Mouse (Mus musculus) midbrain, embryonic 10.5 days (tissue): ENCODE data around the gene Myh9. TPM values are rescaled to one million over a fixed set of nuclear protein-coding genes. Genes with fewer than 3 reads are reported as not detected.

Source experiments
- DNase-seq: peaks from one replicate; pipeline ENCODE4 v3.0.0-alpha.2; 2017; ENCODE audit warnings: low spot score
- H3K27ac ChIP-seq: fragments of 300-500 bp; sonication (generic); replicated peaks from 2 replicates; pipeline ENCODE4 v1.5.1; 2016; ENCODE audit warnings: mild to moderate bottlenecking
- H3K27me3 ChIP-seq: fragments of 300-500 bp; sonication (generic); 2 replicates; pipeline ENCODE4 v1.6.1; 2016; ENCODE audit warnings: low read depth, mild to moderate bottlenecking; ENCODE audit not compliant: poor library complexity, severe bottlenecking
- H3K36me3 ChIP-seq: fragments of 300-500 bp; sonication (generic); 2 replicates; pipeline ENCODE4 v1.6.1; 2016; ENCODE audit warnings: mild to moderate bottlenecking, moderate library complexity
- H3K4me1 ChIP-seq: fragments of 300-500 bp; sonication (generic); 2 replicates; pipeline ENCODE4 v1.6.1; 2016
- H3K4me3 ChIP-seq: fragments of 300-500 bp; sonication (generic); 2 replicates; pipeline ENCODE4 v1.5.1; 2016; ENCODE audit warnings: mild to moderate bottlenecking, moderate library complexity
- H3K9me3 ChIP-seq: fragments of 300-500 bp; sonication (generic); replicated peaks from 2 replicates; pipeline ENCODE4 v1.6.1; 2016; ENCODE audit warnings: mild to moderate bottlenecking
- WGBS: fragments of 180-500 bp; shearing (Covaris S2); methylation state at CpG from one replicate; pipeline ENCODE4 v1.1.7; 2016; 5-methylcytosine and 5-hydroxymethylcytosine counted together
- polyA plus RNA-seq: library from polyadenylated mRNA; unstranded; fragments of >200 nt; fragmentation: Nextera tagmentation; extraction: Ambion mirVana; gene quantifications from 2 replicates; pipeline ENCODE4 v1.2.1, GENCODE M21; 2016

Gene Myh9
- polyA plus RNA-seq, 1 experiment from 2014 or later: 29.0 TPM

- no peaks in the 10 kb centered on the region for H3K27me3 ChIP-seq
- H3K36me3 ChIP-seq: peaks cover 7% of the 10 kb centered on the region; the same call in 1 of the 2 replicates
- H3K4me3 ChIP-seq: no peak overlapping the region
- WGBS: 92% methylated on average over 12 of the region's 12 CpGs
- peak overlapping the region; percentile 75 for H3K27ac ChIP-seq
- DNase-seq: no peak
- peaks cover 35% of the 10 kb centered on the region for H3K4me1 ChIP-seq
- H3K9me3 ChIP-seq: no peaks in the 10 kb centered on the region
Observed at GRCm38 (mm10) chr15:77828242-77828641, 13.7 kb downstream of the Myh9 start.

GRCm38 (mm10) chr15:77827794-77828193 is 14.2 kb downstream of the Myh9 start:
- Histone ChIP-seq H3K9me3 (no peaks in the 10 kb centered on the region), H3K4me1 (peaks cover 39% of the 10 kb centered on the region), H3K27ac (peak overlapping the region; percentile 75), H3K4me3 (no peak overlapping the region), H3K36me3 (peaks cover 7% of the 10 kb centered on the region; the same call in 1 of the 2 replicates), H3K27me3 (no peaks in the 10 kb centered on the region)
- no peak for DNase-seq
- WGBS: 17% methylated on average over 6 of the region's 6 CpGs

GRCm38 (mm10) chr15:77827379-77827778 is 14.6 kb downstream of the Myh9 start:
- DNase-seq: no peak
- Histone ChIP-seq H3K27me3 (no peaks in the 10 kb centered on the region), H3K4me1 (peaks cover 41% of the 10 kb centered on the region), H3K27ac (peak overlapping the region; percentile 75), H3K9me3 (no peaks in the 10 kb centered on the region), H3K36me3 (peaks cover 7% of the 10 kb centered on the region; the same call in 1 of the 2 replicates), H3K4me3 (no peak overlapping the region)
- 8% methylated on average over 7 of the region's 7 CpGs for WGBS

GRCm38 (mm10) chr15:77825382-77825781 is 16.6 kb downstream of the Myh9 start:
- H3K27ac ChIP-seq: no peak overlapping the region
- no peak overlapping the region for H3K4me3 ChIP-seq
- DNase-seq: no peak
- 100% methylated on average over 1 of the region's 1 CpGs for WGBS
- H3K9me3 ChIP-seq: no peaks in the 10 kb centered on the region
- no peaks in the 10 kb centered on the region for H3K36me3 ChIP-seq
- no peaks in the 10 kb centered on the region for H3K27me3 ChIP-seq
- peaks cover 59% of the 10 kb centered on the region for H3K4me1 ChIP-seq

DNA sequence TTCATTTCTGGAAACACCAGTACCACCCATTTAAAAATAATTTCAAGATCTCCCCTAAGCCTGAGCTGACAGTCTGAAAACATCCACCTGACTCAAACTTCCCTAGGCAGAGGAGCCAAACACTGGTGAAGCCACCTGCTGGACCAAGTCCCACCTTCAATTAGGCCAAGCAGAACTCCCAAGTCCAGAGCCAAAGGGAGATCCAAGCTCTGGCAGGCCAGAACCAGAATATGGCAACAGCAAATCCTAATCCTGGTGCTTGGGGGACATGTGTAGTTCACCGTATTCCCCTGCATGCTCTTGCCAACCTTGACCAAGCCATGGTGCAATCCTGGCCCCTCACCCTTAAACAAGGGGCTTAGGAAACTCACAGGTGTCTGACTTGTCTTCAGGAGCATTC is 17.7 kb downstream of the Myh9 start:
- Histone ChIP-seq H3K9me3 (no peaks in the 10 kb centered on the region), H3K36me3 (no peaks in the 10 kb centered on the region), H3K27me3 (no peaks in the 10 kb centered on the region), H3K4me1 (peaks cover 62% of the 10 kb centered on the region), H3K27ac (no peak overlapping the region), H3K4me3 (no peak overlapping the region)
- WGBS: 97% methylated on average over 1 of the region's 1 CpGs
- DNase-seq: no peak

- H3K4me1 ChIP-seq: peaks cover 61% of the 10 kb centered on the region
- H3K36me3 ChIP-seq: no peaks in the 10 kb centered on the region
- no peaks in the 10 kb centered on the region for H3K27me3 ChIP-seq
- H3K9me3 ChIP-seq: no peaks in the 10 kb centered on the region
- no peak for DNase-seq
- 71% methylated on average over 3 of the region's 3 CpGs for WGBS
- no peak overlapping the region for H3K27ac ChIP-seq
- no peak overlapping the region for H3K4me3 ChIP-seq
Observed at GRCm38 (mm10) chr15:77823634-77824033, 18.3 kb downstream of the Myh9 start.

DNA sequence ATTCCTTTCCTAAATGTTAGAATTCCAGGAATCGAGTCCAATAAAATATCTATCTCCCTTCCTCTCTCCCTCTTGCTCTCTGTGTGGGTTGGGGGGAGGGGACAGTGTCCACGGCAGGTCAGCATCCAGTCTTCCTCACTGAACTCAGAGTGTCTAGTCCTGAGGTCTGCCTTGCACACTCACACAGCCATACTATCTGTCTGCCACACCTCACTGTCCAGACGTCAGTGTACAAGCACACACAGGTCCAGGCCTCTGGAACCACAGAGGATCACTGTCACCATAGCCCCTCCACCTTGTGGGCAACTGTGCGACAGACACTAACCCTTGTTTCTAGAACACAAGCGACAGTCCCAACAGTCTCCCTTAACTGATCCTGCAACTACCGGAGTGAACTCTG is 18.8 kb downstream of the Myh9 start:
- H3K36me3 ChIP-seq: no peaks in the 10 kb centered on the region
- no peaks in the 10 kb centered on the region for H3K27me3 ChIP-seq
- peaks cover 60% of the 10 kb centered on the region for H3K4me1 ChIP-seq
- no peak overlapping the region for H3K27ac ChIP-seq
- WGBS: 77% methylated on average over 6 of the region's 6 CpGs
- H3K9me3 ChIP-seq: no peaks in the 10 kb centered on the region
- H3K4me3 ChIP-seq: no peak overlapping the region
- no peak for DNase-seq

DNA sequence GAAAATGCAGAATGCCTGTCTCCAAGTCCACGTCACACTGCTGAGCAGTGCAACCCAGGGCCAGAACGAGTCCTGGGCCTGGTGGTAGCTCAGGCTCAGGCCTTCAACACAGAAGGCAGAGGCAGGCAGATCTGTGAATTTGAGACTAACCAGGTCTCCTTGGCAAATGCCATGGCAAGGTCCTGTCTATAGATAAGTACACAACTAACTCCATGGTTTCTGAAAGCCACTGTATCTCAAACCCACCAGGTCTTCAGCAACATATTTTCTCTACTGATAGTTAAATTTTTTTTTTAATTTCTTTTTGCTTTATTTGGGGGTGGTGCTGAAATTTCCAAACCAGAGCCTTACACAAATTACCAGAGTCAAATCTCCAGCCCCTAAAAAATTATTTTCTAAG is 19.3 kb downstream of the Myh9 start:
- Histone ChIP-seq H3K27me3 (no peaks in the 10 kb centered on the region), H3K36me3 (no peaks in the 10 kb centered on the region), H3K9me3 (no peaks in the 10 kb centered on the region), H3K27ac (no peak overlapping the region), H3K4me3 (no peak overlapping the region), H3K4me1 (peaks cover 60% of the 10 kb centered on the region)
- DNase-seq: no peak
- WGBS: 75% methylated on average over 2 of the region's 2 CpGs

- no peak overlapping the region for H3K4me3 ChIP-seq
- H3K27ac ChIP-seq: no peak overlapping the region
- H3K36me3 ChIP-seq: no peaks in the 10 kb centered on the region
- H3K9me3 ChIP-seq: no peaks in the 10 kb centered on the region
- peaks cover 60% of the 10 kb centered on the region for H3K4me1 ChIP-seq
- no peak for DNase-seq
- 54% methylated on average over 5 of the region's 5 CpGs for WGBS
- H3K27me3 ChIP-seq: no peaks in the 10 kb centered on the region
Observed at GRCm38 (mm10) chr15:77822057-77822466, 19.9 kb downstream of the Myh9 start.

DNA sequence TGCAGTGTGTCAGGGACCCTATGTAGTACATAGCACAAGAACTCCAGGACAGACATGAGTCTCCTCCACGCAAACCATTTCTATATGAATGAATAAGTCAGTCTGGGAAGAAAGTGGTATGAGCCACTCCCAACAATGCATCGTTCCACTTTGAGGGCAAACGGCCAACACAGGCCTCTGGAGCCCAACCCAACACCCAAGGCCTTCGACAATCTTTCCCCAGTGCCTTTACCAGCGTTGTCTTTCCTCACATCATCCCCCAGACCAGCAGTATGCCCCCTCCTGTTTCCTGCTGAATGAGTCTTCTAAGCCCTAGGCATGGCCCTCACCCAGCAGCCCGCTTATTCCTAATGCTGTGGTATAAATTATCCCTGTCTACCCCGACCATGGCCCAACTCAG is 20.6 kb downstream of the Myh9 start:
- Histone ChIP-seq H3K27ac (no peak overlapping the region), H3K36me3 (no peaks in the 10 kb centered on the region), H3K4me3 (no peak overlapping the region), H3K27me3 (no peaks in the 10 kb centered on the region), H3K9me3 (no peaks in the 10 kb centered on the region), H3K4me1 (peaks cover 61% of the 10 kb centered on the region)
- DNase-seq: no peak
- 72% methylated on average over 7 of the region's 7 CpGs for WGBS

GRCm38 (mm10) chr15:77820480-77821163 is 21.4 kb downstream of the Myh9 start:
- no peak overlapping the region; the same call in 1 of the 2 replicates for H3K27ac ChIP-seq
- no peaks in the 10 kb centered on the region for H3K9me3 ChIP-seq
- no peaks in the 10 kb centered on the region for H3K27me3 ChIP-seq
- 72% methylated on average over 3 of the region's 3 CpGs for whole genome bisulfite sequencing
- no peak for DNase-seq
- no peak overlapping the region for H3K4me3 ChIP-seq
- peaks cover 66% of the 10 kb centered on the region for H3K4me1 ChIP-seq
- H3K36me3 ChIP-seq: no peaks in the 10 kb centered on the region

GRCm38 (mm10) chr15:77819894-77820387 is 22.0 kb downstream of the Myh9 start:
- Histone ChIP-seq H3K36me3 (no peaks in the 10 kb centered on the region), H3K4me3 (no peak overlapping the region), H3K4me1 (peaks cover 69% of the 10 kb centered on the region), H3K27ac (no peak overlapping the region; the same call in 1 of the 2 replicates), H3K9me3 (no peaks in the 10 kb centered on the region), H3K27me3 (no peaks in the 10 kb centered on the region)
- 81% methylated on average over 10 of the region's 10 CpGs for WGBS
- DNase-seq: no peak

GRCm38 (mm10) chr15:77818556-77819158 is 23.3 kb downstream of the Myh9 start:
- WGBS: 88% methylated on average over 15 of the region's 15 CpGs

More at GRCm38 (mm10) chr15:77818556-77819158, 23.3 kb downstream of the Myh9 start:
- H3K9me3 ChIP-seq: no peaks in the 10 kb centered on the region
- no peaks in the 10 kb centered on the region for H3K36me3 ChIP-seq
- H3K27me3 ChIP-seq: no peaks in the 10 kb centered on the region
- H3K4me1 ChIP-seq: peaks cover 68% of the 10 kb centered on the region
- H3K4me3 ChIP-seq: no peak overlapping the region
- no peak overlapping the region for H3K27ac ChIP-seq
- no peak for DNase-seq
